Mouse (Mus musculus): Measurements from ENCODE around the gene Ace2. TPM values are rescaled to one million over a fixed set of nuclear protein-coding genes. Genes with fewer than 3 reads are reported as not detected.

The Ace2 gene
- polyA plus RNA-seq, 1 experiment from 2014 or later: 0.23 TPM

GRCm38 (mm10) chrX:164145463-164146250 lies 6.5 kb downstream of the Ace2 start:
- 60% methylated on average over 6 of the region's 6 CpGs for WGBS (ENCODE audit: insufficient replicate concordance)
- Histone ChIP-seq H3K9me3 (ENCODE audit: low read length) (no peaks in the 10 kb centered on the region), H3K27me3 (ENCODE audit: insufficient read depth, low read length) (0 out of 2 replicates have a peak, but pooled peaks cover 3% of the 10 kb centered on the region), H3K9ac (replicated peaks) (no peak overlapping the region), H3K36me3 (replicated peaks; ENCODE audit: insufficient read depth, low read length) (no peaks in the 10 kb centered on the region), H3K4me2 (ENCODE audit: low read depth, low read length) (no peak overlapping the region), H3K4me1 (ENCODE audit: insufficient read depth) (0 out of 2 replicates have a peak, but pooled peaks cover 8% of the 10 kb centered on the region), H3K27ac (ENCODE audit: low read depth) (peak overlapping the region; percentile 41; the same call in 1 of the 2 replicates), H3K4me3 (ENCODE audit: low read depth, low read length) (no peak overlapping the region)
- TF ChIP-seq CTCF (IDR thresholded peaks at IDR 0.05; ENCODE audit: low read depth) (no peak), EP300 (IDR thresholded peaks at IDR 0.05; ENCODE audit: low read depth) (peak; percentile 95)
- ATAC-seq (peak; percentile 87), DNase-seq (no peak)

GRCm38 (mm10) chrX:164152703-164153102 lies 13.6 kb downstream of the Ace2 start:
- TF ChIP-seq CTCF (IDR thresholded peaks at IDR 0.05; ENCODE audit: low read depth) (no peak), EP300 (IDR thresholded peaks at IDR 0.05; ENCODE audit: low read depth) (no peak)
- DNase-seq (no peak), ATAC-seq (no peak)
- H3K9ac ChIP-seq (replicated peaks): no peak overlapping the region
- no peaks in the 10 kb centered on the region for H3K36me3 ChIP-seq (replicated peaks; ENCODE audit: insufficient read depth, low read length)
- no peaks in the 10 kb centered on the region for H3K4me1 ChIP-seq (ENCODE audit: insufficient read depth)
- 61% methylated on average over 2 of the region's 2 CpGs for WGBS (ENCODE audit: insufficient replicate concordance)
- H3K27me3 ChIP-seq (ENCODE audit: insufficient read depth, low read length): 0 out of 2 replicates have a peak, but pooled peaks cover 3% of the 10 kb centered on the region
- H3K9me3 ChIP-seq (ENCODE audit: low read length): no peaks in the 10 kb centered on the region
- H3K27ac ChIP-seq (ENCODE audit: low read depth): no peak overlapping the region
- no peak overlapping the region for H3K4me2 ChIP-seq (ENCODE audit: low read depth, low read length)
- H3K4me3 ChIP-seq (ENCODE audit: low read depth, low read length): no peak overlapping the region

GRCm38 (mm10) chrX:164153606-164154005 lies 14.5 kb downstream of the Ace2 start:
- no peak for DNase-seq

GRCm38 (mm10) chrX:164154594-164154993 lies 15.5 kb downstream of the Ace2 start:
- 74% methylated on average over 5 of the region's 5 CpGs for WGBS (ENCODE audit: insufficient replicate concordance)
- TF ChIP-seq CTCF (IDR thresholded peaks at IDR 0.05; ENCODE audit: low read depth) (no peak), EP300 (IDR thresholded peaks at IDR 0.05; ENCODE audit: low read depth) (no peak)
- no peak overlapping the region for H3K9ac ChIP-seq (replicated peaks)
- DNase-seq (no peak), ATAC-seq (no peak)
- H3K4me3 ChIP-seq (ENCODE audit: low read depth, low read length): no peak overlapping the region
- no peaks in the 10 kb centered on the region for H3K36me3 ChIP-seq (replicated peaks; ENCODE audit: insufficient read depth, low read length)
- no peaks in the 10 kb centered on the region for H3K27me3 ChIP-seq (ENCODE audit: insufficient read depth, low read length)
- H3K9me3 ChIP-seq (ENCODE audit: low read length): no peaks in the 10 kb centered on the region
- H3K4me2 ChIP-seq (ENCODE audit: low read depth, low read length): no peak overlapping the region
- no peaks in the 10 kb centered on the region for H3K4me1 ChIP-seq (ENCODE audit: insufficient read depth)
- no peak overlapping the region for H3K27ac ChIP-seq (ENCODE audit: low read depth)

More at GRCm38 (mm10) chrX:164153606-164154005, 14.5 kb downstream of the Ace2 start:
- no peak overlapping the region for H3K4me2 ChIP-seq (ENCODE audit: low read depth, low read length)
- H3K9me3 ChIP-seq (ENCODE audit: low read length): no peaks in the 10 kb centered on the region
- TF ChIP-seq CTCF (IDR thresholded peaks at IDR 0.05; ENCODE audit: low read depth): no peak
- TF ChIP-seq EP300 (IDR thresholded peaks at IDR 0.05; ENCODE audit: low read depth): no peak
- no peaks in the 10 kb centered on the region for H3K27me3 ChIP-seq (ENCODE audit: insufficient read depth, low read length)
- H3K27ac ChIP-seq (ENCODE audit: low read depth): no peak overlapping the region
- no peaks in the 10 kb centered on the region for H3K4me1 ChIP-seq (ENCODE audit: insufficient read depth)
- H3K36me3 ChIP-seq (replicated peaks; ENCODE audit: insufficient read depth, low read length): no peaks in the 10 kb centered on the region
- no peak for ATAC-seq
- no peak overlapping the region for H3K4me3 ChIP-seq (ENCODE audit: low read depth, low read length)
- no peak overlapping the region for H3K9ac ChIP-seq (replicated peaks)

GRCm38 (mm10) chrX:164164681-164165080 lies 25.5 kb downstream of the Ace2 start:
- ATAC-seq: peak; percentile 82
- Histone ChIP-seq H3K4me1 (ENCODE audit: insufficient read depth) (no peaks in the 10 kb centered on the region), H3K9ac (replicated peaks) (no peak overlapping the region), H3K36me3 (replicated peaks; ENCODE audit: insufficient read depth, low read length) (no peaks in the 10 kb centered on the region), H3K4me2 (ENCODE audit: low read depth, low read length) (0 out of 2 replicates have a peak overlapping the region, but pooled peaks have one; percentile 11), H3K27me3 (ENCODE audit: insufficient read depth, low read length) (no peaks in the 10 kb centered on the region), H3K9me3 (ENCODE audit: low read length) (no peaks in the 10 kb centered on the region), H3K4me3 (ENCODE audit: low read depth, low read length) (no peak overlapping the region), H3K27ac (ENCODE audit: low read depth) (peak overlapping the region; percentile 5; the same call in 1 of the 2 replicates)
- WGBS (ENCODE audit: insufficient replicate concordance): 49% methylated on average over 1 of the region's 1 CpGs
- TF ChIP-seq EP300 (IDR thresholded peaks at IDR 0.05; ENCODE audit: low read depth): peak; percentile 96
- no peak for TF ChIP-seq CTCF (IDR thresholded peaks at IDR 0.05; ENCODE audit: low read depth)
- no peak for DNase-seq

- no peak overlapping the region for H3K4me2 ChIP-seq (ENCODE audit: low read depth, low read length)
- TF ChIP-seq CTCF (IDR thresholded peaks at IDR 0.05; ENCODE audit: low read depth) (no peak), EP300 (IDR thresholded peaks at IDR 0.05; ENCODE audit: low read depth) (no peak)
- ATAC-seq: no peak
- H3K4me1 ChIP-seq (ENCODE audit: insufficient read depth): no peaks in the 10 kb centered on the region
- no peaks in the 10 kb centered on the region for H3K27me3 ChIP-seq (ENCODE audit: insufficient read depth, low read length)
- H3K9me3 ChIP-seq (ENCODE audit: low read length): no peaks in the 10 kb centered on the region
- H3K9ac ChIP-seq (replicated peaks): no peak overlapping the region
- 70% methylated on average over 2 of the region's 2 CpGs for WGBS (ENCODE audit: insufficient replicate concordance)
- H3K4me3 ChIP-seq (ENCODE audit: low read depth, low read length): no peak overlapping the region
- DNase-seq: no peak
- H3K36me3 ChIP-seq (replicated peaks; ENCODE audit: insufficient read depth, low read length): no peaks in the 10 kb centered on the region
- H3K27ac ChIP-seq (ENCODE audit: low read depth): no peak overlapping the region
Measured at GRCm38 (mm10) chrX:164171034-164171433, 31.9 kb downstream of the Ace2 start.

Data from liver, postnatal 0 days (tissue).